In genomic region chr19:33040512-33040911, GRCm38 (mm10) we compare ENCODE assay signal across 17 mouse cellular contexts.
"Had no signal": no experiment of that assay in that cellular context is flagged by ENCODE, and none has a peak within 500 bp of the region (broad histone marks: within the 10 kb centered on the region; RNA-seq: fewer than 3 reads in every experiment).

No protein-coding gene starts in this region.

- H3K4me2 ChIP-seq: lung, embryonic 15.5 days; midbrain, embryonic 12.5 days; neural tube, embryonic 13.5 days; neural tube, embryonic 15.5 days had no signal

- H3K4me1 ChIP-seq: lung, embryonic 15.5 days; neural tube, embryonic 13.5 days; neural tube, embryonic 15.5 days had no signal

- H3K9me3 ChIP-seq: lung, embryonic 15.5 days; midbrain, embryonic 10.5 days; midbrain, embryonic 12.5 days; neural tube, embryonic 13.5 days; neural tube, embryonic 15.5 days had no signal

- H3K36me3 ChIP-seq: lung, embryonic 15.5 days; midbrain, embryonic 10.5 days; midbrain, embryonic 12.5 days; neural tube, embryonic 13.5 days; neural tube, embryonic 15.5 days had no signal

- ATAC-seq: midbrain, embryonic 16.5 days had no signal

- H3K27ac ChIP-seq: liver, embryonic 14.5 days; lung, embryonic 15.5 days; midbrain, embryonic 10.5 days; midbrain, embryonic 12.5 days; neural tube, embryonic 13.5 days; neural tube, embryonic 15.5 days had no signal

- DNase-seq: lung, adult 18-20 months; lung, postnatal 10 days; lung, postnatal 4 days; midbrain, embryonic 14.5 days; right cerebral cortex, postnatal 25 days; right cerebral cortex, postnatal 4 days; spleen, adult 18-20 months; thymus, adult 18-20 months; thymus, postnatal 14 days; thymus, postnatal 36 days had no signal

- H3K9ac ChIP-seq: liver, embryonic 14.5 days; lung, embryonic 15.5 days; midbrain, embryonic 12.5 days; neural tube, embryonic 13.5 days; neural tube, embryonic 15.5 days had no signal

- H3K4me3 ChIP-seq: lung, embryonic 15.5 days; midbrain, embryonic 10.5 days; midbrain, embryonic 12.5 days; neural tube, embryonic 13.5 days; neural tube, embryonic 15.5 days had no signal

- H3K27me3 ChIP-seq: lung, embryonic 15.5 days; neural tube, embryonic 13.5 days; neural tube, embryonic 15.5 days had no signal
